Mouse (Mus musculus) CD4-positive, CD25-positive, alpha-beta regulatory T cell, adult 9 weeks (primary cell): Measurements from ENCODE around the gene Acot7. TPM values are rescaled to one million over a fixed set of nuclear protein-coding genes. Genes with fewer than 3 reads are reported as not detected.

ENCODE experiments used
- polyA plus RNA-seq: library from polyadenylated mRNA; unstranded; fragments of 100-300 nt; shearing (Covaris generic); gene quantifications from one replicate; pipeline ENCODE4 v1.2.1, GENCODE M21; 2017

The Acot7 gene
- 84.5 TPM for polyA plus RNA-seq

DNA sequence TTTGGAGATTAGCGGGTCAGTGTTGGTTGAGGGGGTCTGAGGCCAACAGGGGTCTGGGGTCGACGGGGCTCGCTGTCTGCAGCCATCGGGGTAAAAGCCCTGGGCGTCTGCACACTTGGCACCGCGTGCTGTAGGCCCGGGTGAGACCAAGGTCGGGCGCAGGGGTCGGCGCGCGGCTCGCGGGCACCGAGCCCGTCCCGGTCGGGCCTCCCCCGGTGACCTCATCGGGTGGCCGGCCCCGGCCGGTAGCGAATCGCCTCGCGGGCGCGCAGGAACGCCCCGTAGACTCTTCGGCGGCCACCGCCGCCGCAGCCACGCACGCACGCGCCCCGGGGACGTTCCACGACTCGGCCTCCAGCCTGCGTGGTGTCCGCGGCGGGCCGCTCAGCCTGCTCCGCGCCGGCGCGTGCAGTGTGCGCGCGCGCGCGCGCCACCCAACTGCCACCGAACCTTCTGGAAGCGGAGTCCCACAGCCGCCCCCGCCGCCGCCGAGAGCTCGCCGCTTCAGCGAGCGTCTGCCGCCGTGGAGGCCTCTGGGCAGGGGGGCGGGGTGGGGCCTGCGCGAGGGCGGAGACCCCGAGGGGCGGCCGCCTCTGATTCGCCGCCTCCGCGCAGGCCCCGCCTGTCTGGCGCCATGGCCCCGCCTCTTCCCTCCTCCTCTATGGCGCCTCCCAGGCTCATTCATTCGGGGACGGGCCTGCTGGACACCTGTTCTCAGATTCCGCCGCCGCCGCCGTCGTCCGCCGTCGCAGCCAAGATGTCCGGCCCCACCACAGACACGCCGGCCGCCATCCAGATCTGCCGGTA, at the start of gene Acot7:
Gene Acot7, plus strand, starts transcription at position 598 of the 807 bp plus-strand sequence.

GRCm38 (mm10) chr4:152151966-152152544, 25.9 kb upstream of the Acot7 start, which contains the start of gene Espn:
Gene Espn (minus strand): TSS chr4:152152371.

DNA sequence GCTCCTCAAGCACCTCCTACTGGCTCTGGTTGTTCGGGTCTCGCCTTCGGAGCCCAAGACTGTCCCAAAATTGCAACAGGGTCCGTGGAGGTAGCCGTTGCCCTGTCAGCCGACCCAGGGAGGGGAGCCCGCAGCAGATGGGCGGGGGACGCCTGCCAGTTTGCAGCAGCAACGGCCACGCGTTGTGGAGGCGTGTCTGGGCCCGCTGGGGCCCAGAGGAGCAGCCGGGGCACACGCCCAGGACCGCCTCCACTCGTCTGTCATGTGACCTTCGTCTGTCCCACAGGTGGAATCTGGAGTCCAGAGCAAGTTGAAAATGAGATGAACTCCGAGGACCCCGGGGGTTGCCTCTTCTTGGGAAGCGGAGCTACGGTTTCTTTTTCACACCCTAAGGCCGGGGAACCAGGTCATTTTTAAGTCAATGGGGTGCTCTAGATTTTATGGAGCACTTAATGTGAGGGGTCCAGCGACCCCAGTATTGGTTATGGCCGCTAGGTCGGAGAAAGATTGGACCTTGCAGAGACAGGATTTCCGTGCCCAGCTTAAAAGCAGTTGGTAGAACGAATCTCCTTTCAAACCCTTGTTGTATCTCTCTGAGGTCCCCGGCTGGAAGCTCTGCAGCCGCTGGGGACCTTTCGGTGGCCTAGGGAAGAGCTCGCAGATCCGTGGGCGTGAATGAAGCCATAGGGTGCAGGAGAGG, 19.2 kb upstream of the Acot7 start, which contains the start of gene Hes2:
Gene Hes2, plus strand, starts transcription at position 283 of the 700 bp plus-strand sequence.

GRCm38 (mm10) chr4:152273621-152274236, 95.8 kb downstream of the Acot7 start, which contains the start of gene Gpr153:
Gene Gpr153 (plus strand): TSS chr4:152274232.

GRCm38 (mm10) chr4:152291562-152291961, 113.6 kb downstream of the Acot7 start, which contains the start of gene Hes3:
Gene Hes3 (minus strand): TSS chr4:152291662.

GRCm38 (mm10) chr4:152296874-152297861, 119.2 kb downstream of the Acot7 start, which contains the start of gene Icmt:
Gene Icmt (plus strand): TSS chr4:152297227.

DNA sequence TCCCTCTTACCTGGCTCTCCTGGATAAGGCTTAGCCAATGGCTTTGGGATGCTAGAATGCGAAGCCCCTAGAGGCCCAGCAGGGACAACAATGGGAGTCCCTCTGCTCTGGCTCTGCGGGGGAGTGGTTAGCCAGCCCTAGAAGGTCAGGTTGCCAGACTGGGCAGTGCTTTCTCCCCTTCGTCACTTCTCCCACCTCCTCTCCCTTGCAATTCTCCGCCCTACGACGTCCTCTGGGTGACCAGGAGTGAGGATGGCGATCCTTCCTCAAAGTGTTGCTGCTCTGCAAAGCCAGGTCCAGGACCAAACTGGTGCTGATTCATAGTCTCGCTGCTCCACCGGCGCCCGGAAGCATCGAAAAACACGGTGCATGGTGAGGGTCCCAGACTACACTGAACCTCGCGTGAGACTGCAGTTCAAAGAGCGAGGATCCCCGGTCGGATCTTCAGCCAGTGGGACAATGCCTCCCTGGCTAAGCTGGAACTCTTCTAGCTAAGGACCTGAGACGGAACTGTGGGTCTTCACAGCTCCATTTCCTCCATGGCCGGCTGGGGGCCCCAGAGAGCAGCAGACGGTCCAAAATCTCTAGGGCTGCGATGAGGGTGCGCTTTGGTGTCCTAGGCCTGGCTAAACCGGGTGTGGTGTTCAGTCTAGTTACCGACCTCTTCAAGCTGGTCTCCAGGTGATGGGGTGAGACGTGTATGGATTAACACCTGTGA, 140.7 kb downstream of the Acot7 start, which contains the start of gene Rnf207:
Gene Rnf207, minus strand, starts transcription at position 477 of the 718 bp plus-strand sequence.

Other genes starting within 250 kb of the Acot7 start
- 60.0 TPM for gene Dnajc11, start 244.4 kb upstream of the Acot7 start, polyA plus RNA-seq
- 134 TPM for gene Thap3, start 189.1 kb upstream of the Acot7 start, polyA plus RNA-seq
- gene Phf13, start 181.9 kb upstream of the Acot7 start, polyA plus RNA-seq = 3.0 TPM
- gene Klhl21, start 169.3 kb upstream of the Acot7 start, polyA plus RNA-seq = 1.2 TPM
- gene Zbtb48, start 150.5 kb upstream of the Acot7 start, polyA plus RNA-seq = 34.9 TPM
- gene Tas1r1, start 139.6 kb upstream of the Acot7 start, polyA plus RNA-seq = not detected
- 6.6 TPM for gene Nol9, start 138.8 kb upstream of the Acot7 start, polyA plus RNA-seq
- 4.3 TPM for gene Plekhg5, start 105.6 kb upstream of the Acot7 start, polyA plus RNA-seq
- 221 TPM for gene Tnfrsf25, start 62.2 kb upstream of the Acot7 start, polyA plus RNA-seq
- gene Espn, start 25.8 kb upstream of the Acot7 start, polyA plus RNA-seq = 14.8 TPM
- not detected for gene Hes2, start 19.3 kb upstream of the Acot7 start, polyA plus RNA-seq
- not detected for gene Gpr153, start 96.1 kb downstream of the Acot7 start, polyA plus RNA-seq
- gene Hes3, start 113.5 kb downstream of the Acot7 start, polyA plus RNA-seq = not detected
- gene Icmt, start 119.1 kb downstream of the Acot7 start, polyA plus RNA-seq = 3.9 TPM
- gene Rnf207, start 140.9 kb downstream of the Acot7 start, polyA plus RNA-seq = 0.25 TPM
- gene Rpl22, start 147.6 kb downstream of the Acot7 start, polyA plus RNA-seq = 633 TPM
- 0.04 TPM for gene Chd5, start 160.5 kb downstream of the Acot7 start, polyA plus RNA-seq